Mouse (Mus musculus) WW6 (cell line): ENCODE results near the gene Gm14410.
"Not testable (repeated sequence)": the region's sequence is repeated elsewhere in the genome, so short reads cannot be mapped to it uniquely, and the experiment has no call there.

Source experiments
- DNase-seq: peaks from one replicate; pipeline ENCODE4 v3.0.0-alpha.2; 2013; ENCODE audit warnings: low read depth, low spot score

Gm14410 gene

DNA sequence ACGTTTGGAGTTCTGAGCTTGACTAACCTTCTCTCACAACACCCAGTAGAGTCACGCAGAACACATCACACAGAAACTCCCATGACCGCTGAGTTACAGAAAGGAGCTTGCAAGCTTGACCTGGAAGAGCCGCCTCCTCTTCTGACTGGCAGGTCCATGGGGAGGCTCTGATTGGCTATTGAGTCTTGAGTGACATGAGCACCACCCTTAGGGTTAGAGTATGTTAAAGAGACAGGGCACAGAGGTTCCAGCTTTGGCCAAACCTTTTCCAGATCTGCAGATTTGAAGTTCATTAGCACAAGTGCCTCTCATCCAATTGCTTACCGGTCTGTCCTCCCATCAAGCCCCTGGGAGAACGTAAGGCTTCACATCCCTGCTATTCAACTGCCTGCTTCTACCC is at the start of gene Gm14410:
Gm14410 (minus strand) TSS at position 81 of the 400 bp plus-strand sequence.
- DNase-seq, result not testable (repeated sequence)

DNA sequence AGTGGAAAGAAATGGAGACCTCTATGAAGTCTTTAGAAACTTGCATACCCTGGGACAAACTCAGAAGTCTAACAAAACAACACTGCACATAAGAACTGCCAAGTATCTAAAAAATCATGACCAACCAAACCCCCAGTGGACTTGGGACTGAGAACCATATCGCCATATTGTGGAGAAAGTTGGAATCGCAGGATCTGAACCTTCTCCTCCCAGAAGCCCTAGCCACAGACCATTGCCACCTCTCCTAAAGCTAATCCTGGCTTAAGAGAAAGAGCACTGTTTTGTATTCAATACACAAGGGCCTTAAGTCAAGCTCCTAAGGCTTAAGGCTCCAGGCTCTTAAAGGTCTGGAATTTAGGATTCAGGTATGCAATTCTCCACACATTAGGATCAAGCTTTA is 41.2 kb upstream of the Gm14410 start:
- not testable (repeated sequence) for DNase-seq

DNA sequence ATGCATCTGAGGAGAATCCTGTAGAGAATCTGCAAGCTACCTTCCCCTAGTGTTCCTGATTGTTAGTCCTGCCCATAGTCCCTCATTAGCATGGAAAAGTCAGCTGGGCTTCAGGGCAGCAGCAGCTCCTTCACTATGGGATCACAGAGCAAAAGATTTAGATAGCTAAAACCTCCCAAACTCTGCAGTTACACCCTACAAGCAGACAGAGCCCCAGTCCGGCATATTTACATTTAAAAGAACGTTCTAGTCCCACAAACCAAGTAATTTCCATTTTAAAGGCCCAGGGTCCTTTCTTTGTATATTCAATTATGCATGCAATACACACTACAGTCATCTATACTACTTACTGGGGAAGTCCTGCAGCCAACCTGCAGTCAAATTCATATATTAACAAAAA is 24.2 kb upstream of the Gm14410 start:
- DNase-seq, result not testable (repeated sequence)

DNA sequence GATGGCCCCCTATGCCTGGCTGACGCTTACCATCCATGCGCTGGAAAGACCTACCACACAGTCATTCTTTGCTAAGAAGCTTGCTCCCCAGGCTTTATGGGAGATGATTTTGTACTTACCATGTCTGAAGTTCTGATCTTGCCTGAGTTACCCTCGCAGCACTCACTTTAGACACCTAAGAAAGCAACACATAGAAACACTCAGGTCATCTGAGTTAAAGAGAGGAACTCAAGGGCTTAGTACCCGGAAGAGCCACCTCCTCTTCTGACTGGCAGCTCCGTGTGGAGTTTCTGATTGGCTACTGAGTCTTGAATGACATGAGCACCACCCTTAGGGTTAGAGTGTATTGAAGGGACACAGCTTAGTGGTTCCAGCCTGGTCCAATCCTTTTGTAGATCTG is 33.5 kb downstream of the Gm14410 start:
- not testable (repeated sequence) for DNase-seq
